Mouse (Mus musculus) embryo, embryonic 11.5 days (tissue): Measurements from ENCODE around the gene Gm11733.
"Not testable (repeated sequence)": the region's sequence is repeated elsewhere in the genome, so short reads cannot be mapped to it uniquely, and the experiment has no call there.

Experiments used
- DNase-seq: peaks from one replicate; pipeline ENCODE4 v3.0.0-alpha.2; 2012; ENCODE audit warnings: low read depth, low spot score

Gene Gm11733

GRCm38 (mm10) chr11:117484198-117484597 lies at the start of gene Gm11733:
Gene Gm11733, plus strand, starts transcription at chr11:117484368.
- no peak for DNase-seq

- DNase-seq: peak; percentile 56
These were observed 47.6 kb upstream of the Gm11733 start for GRCm38 (mm10) chr11:117436401-117437109.

DNA sequence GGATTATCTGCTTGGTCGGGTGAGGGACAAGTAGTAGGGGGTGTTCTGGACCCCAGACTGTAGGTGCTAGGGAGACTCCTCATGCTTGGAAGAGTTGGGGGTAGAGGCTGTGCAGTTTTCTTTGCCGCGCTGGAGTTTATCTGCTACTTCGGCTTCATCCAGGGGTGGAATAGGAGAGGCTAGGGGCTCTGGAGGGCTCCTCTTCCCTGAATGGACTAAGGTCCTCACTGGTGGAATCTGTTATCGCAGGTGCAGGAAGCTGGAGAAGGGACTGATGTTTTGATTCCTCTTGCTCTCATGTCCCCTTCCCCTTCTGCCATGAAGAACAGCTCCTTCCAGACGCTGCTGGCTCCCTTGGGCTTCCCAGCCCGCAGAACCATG lies 47.1 kb upstream of the Gm11733 start:
- no peak for DNase-seq

DNA sequence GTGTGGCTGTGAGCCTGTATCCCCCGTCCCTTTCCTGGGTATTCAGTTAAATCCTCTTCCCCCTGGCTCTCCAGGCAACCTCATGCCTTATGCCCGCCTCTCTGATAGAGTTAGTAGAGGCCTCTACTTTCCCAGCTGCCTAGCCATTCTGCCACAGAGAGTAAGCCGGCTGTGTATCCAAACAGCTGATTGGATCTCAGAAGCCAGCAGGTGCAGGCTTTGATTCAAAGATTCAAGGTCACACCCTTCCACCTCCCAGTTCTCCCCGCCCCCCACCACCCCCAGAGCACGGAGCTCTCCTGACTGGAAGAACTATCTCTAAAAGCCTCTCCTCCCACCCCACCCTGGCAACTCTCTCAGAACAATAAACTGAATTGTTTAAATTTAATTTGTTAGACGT lies 45.8 kb upstream of the Gm11733 start:
- DNase-seq: no peak

DNA sequence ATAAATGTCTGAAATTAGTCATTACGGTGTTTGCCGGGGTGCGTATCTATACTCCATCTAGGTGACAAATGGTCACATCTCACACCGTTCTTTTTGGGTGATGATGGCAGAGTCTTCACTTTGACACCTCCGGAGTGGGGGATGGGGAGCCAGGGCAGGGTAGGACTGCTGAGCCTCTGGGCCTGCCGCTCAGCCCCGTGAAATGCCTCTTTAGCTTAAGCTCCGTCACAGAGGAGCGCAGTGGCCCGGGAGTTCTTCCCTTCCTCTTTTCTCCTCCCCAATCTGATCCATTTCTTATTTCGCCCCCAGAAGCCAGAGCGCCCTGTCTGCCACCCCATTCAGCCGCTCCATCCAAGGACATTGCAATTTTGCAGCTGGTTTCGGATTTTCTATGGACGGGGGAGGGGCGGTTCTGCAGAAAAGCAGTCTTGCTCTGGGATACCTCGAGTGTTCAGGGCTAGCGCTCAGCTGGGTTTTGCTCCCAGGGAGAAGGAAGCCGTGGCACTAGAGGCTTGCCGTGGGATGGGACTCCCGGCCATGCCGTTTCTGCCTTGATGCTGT lies 43.2 kb upstream of the Gm11733 start:
- no peak for DNase-seq

DNA sequence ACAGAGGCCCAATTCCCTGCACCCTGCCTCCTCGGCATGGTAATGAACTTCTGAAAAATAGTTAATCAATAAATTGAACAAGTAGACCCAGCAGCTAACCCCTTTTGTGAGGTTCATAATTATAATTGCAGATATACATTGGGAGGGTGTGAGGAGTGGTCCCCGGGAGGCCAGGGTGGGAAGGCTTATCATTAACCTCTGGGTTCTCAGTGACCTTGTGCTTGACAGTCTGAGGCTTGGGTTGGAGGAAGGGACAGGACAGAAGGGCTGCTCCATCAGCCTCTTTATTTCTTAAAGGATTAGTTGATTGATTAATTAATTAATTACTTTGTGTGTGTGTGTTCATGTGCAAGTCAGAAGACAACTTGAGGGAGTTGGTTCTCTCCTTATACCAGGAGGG lies 40.1 kb upstream of the Gm11733 start:
- DNase-seq: no peak

GRCm38 (mm10) chr11:117445707-117446106 lies 38.5 kb upstream of the Gm11733 start:
- no peak for DNase-seq

GRCm38 (mm10) chr11:117454086-117454485 lies 30.1 kb upstream of the Gm11733 start:
- no peak for DNase-seq

DNA sequence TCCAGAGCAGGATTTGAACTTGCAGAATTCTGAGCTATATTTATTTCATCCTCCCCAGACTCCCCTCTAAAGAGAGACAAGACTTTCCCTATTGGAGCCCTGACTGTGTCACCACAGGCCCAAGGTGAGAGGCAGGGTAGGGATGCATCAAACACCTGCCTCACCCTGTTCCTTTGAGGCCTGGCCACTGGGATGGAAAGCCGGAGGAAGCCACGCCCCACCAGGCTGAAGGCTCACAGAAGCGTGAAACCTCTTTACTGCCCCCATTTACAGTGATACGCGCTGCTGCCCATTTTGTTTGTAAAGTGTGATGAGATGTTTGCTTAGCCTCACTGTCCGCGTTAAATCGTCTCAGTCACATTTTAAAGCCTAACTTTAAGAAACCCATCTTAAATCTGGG lies 25.0 kb upstream of the Gm11733 start:
- no peak for DNase-seq

DNA sequence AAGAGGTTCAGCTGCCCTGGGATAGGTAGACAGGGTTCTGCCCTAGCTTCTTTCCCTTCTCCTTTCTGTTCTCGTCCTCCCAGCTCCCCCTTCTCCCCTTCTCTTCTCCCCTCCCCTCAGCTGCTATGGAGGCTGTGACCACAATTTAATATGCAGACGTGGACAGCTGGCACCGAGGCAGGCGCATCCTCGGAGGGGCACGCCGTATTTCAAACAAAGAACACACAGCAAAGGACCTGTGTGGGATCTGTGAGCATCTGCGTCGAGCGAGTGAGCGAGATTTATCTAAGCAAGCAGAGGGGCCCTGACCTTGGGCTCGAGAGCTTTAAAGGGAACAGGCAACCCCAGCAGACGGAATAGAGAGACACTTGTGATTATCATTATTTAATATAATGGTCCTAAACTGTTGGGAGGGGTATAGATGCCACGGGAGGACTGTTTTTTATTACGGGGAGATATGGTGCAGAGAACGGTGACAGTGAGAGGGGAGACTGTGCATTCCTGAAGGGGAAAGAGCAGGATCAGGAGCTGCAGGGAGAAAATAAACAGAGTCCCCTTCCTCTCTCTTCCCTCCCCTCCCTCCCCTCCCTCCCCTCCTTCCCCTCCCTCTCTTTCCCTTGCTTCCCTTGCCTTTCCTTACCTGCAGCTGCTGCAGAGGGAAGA lies 21.8 kb upstream of the Gm11733 start:
- DNase-seq: no peak

- not testable (repeated sequence) for DNase-seq
These were observed 20.8 kb upstream of the Gm11733 start for GRCm38 (mm10) chr11:117463416-117463815.

- no peak for DNase-seq
These were observed 17.9 kb upstream of the Gm11733 start for GRCm38 (mm10) chr11:117466292-117466691.

DNA sequence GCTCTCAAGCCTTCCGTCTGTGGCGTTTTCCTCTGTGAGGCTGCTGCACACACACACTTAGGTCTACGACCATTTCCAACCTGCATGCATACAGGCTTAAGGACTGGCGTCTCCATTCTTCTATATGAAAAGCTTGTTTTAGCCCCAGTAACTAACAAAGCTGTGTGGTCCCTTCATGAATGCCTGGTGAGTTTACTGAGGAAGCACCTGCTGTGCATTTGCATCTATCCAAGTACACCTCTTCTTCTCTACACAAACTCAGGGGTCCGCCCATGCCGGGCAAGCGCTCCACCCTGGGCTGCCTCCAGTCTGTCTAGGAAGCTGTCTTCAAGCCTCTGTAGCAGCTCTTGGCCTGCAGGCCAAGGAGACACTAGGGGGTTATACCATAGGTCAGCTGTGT lies 17.3 kb upstream of the Gm11733 start:
- DNase-seq: no peak

DNA sequence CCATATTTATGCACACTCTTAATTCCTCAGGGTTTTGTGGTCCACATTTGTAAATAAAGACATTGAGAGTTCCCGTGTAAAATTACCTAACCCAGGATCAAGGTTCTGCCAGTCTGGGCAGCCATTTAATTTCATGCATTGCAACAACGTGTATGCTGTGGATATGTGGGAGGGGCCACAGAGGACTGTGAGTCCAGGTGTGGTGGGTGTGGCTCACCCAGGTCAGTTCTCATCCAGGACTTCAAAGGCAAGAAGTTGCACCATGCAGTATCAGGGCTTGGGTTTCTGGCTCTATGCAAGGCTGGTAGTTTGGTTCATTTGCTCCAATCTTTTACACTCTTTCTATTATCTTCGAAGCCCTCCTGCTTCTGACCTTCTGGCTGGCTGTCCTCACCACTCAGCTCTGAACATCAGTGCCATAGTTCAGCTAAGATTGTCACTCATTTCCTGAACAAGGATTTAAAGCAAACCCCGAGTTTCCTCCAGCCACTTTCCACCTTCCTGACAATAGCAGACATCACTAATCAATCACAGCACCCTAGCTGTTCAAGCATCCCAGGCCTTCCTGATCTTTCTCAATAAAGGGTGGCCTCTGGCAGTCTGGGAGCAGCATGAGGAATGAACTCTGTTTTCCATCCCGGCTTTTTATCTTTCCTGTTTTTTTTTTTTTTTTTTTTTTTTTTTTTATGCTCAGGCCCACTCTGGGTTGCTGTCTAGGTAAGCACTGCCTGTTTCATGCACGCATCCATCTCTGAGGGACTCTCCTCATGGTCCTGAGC lies 15.4 kb upstream of the Gm11733 start:
- no peak for DNase-seq

DNA sequence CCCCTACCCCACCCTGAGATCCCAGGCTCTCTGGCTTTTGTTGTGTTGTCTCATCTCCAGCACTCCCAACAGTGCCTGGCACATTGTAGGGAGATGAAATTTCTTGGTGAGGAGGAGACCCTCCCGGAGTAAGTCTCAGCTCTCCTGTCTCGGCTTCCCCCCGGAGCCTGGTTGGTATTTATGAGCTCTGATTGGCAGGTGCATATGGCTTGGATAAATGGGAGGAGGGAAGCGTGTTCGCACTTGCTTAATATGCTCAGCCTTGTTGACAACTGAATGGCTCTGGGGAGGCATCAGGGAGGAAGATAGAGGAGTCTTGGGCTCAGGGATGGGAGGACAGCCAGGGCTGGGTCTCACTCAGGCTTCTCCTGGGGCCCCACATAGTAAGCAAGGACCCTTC lies 14.4 kb upstream of the Gm11733 start:
- no peak for DNase-seq

DNA sequence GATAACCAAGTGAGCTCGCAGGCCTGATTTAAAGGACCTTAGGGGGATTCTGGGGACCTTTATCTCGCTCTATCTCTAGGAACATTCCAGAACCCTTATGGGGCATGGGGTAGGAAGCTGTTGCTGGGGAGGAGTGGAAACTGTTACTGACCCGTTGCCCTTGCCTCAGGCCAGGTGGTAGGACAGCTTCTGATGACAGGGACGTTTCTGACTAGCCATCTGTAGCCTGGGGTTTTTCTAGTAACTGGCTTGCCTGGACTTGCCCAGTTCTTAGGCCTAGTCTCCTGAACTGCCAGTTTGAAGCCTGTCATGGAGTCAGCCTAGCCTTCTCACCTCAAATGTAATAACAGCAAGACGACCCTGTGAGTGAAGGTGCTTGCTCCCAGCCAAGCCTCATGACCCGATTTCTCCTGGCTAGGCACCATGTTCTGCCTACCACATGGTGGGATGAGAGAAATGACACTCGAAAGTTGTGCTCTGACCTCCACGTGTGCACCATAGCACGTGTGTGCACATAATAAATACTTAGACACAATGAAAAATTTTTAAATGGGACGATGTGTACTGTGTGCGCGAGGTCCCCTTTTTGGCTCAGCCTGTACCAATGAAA lies 13.5 kb upstream of the Gm11733 start:
- DNase-seq: no peak

GRCm38 (mm10) chr11:117471625-117472283 lies 12.4 kb upstream of the Gm11733 start:
- DNase-seq: no peak

GRCm38 (mm10) chr11:117472885-117473284 lies 11.3 kb upstream of the Gm11733 start:
- no peak for DNase-seq

DNA sequence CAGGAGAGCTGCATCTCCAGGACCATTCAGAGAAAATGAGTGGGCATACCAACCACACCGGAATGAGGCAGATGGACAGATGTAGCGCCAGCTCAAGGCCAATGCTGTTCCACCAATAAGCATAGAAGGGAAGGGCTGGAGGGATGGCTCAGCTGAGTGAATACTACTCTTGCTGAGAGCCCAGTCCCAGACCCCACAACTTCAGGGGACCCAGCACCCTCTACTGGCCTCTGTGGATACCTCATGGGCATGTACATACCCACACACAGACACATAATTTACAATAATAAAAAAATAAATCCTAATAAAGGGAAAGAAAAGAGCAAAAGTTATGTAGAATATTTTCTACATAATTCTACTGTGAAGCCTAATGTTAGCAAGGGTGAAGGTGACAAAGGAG lies 9.0 kb upstream of the Gm11733 start:
- no peak for DNase-seq

DNA sequence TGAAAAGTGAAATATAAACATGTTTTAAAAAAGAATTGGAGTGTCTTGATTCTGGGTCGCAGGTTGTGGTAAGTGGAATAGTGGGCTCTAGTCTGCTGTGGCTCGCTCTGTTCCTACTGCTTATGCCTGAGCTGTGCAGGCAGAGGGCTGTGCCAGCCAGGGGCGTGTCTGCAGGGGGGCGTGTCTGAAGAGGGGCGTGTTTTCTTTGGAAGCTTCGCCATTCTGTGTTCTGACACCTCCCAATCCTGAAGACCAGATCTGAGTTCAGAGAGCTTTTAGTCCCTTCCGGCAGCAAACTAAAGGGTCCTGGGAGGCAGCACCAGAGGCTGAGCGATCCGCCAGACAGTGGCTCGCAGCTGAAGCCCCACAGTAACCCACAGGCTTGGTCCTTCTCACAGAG lies 8.5 kb upstream of the Gm11733 start:
- DNase-seq: no peak

- DNase-seq: no peak
These were observed 7.5 kb upstream of the Gm11733 start for GRCm38 (mm10) chr11:117476554-117477107.
